Mouse (Mus musculus) ES-E14 (cell line): ENCODE data around the gene Otulin.

Experiments used
- CHD2 ChIP-seq: IDR thresholded peaks from 2 replicates; pipeline ENCODE4 v1.6.1; 2014; ENCODE audit warnings: mild to moderate bottlenecking, low read depth, low read length, inconsistent platforms
- MAFK ChIP-seq: IDR thresholded peaks from 2 replicates; pipeline ENCODE4 v1.6.1; 2014; ENCODE audit warnings: mild to moderate bottlenecking, low read depth, low read length, inconsistent platforms; ENCODE audit not compliant: insufficient read depth
- ZNF384 ChIP-seq: IDR thresholded peaks from 2 replicates; pipeline ENCODE4 v1.6.1; 2012; ENCODE audit warnings: low read depth, low read length, inconsistent platforms

- TF ChIP-seq ZNF384 (no peak), MAFK (no peak), CHD2 (no peak)
These were observed 33.6 kb upstream of the Otulin start for GRCm38 (mm10) chr15:27664126-27664525.
